Comparison of ENCODE assay signal across 17 mouse cellular contexts in genomic region chr1:162083354-162083753, GRCm38 (mm10).
DNase-seq lines count a peak whose midpoint lies in the region; ATAC-seq and TF ChIP-seq lines count a peak whose summit lies in the region.
"Had no signal": no experiment of that assay in that cellular context is flagged by ENCODE, and none has a peak within 500 bp of the region (broad histone marks: within the 10 kb centered on the region; RNA-seq: fewer than 3 reads in every experiment).

No protein-coding gene starts in this region.

- intact Hi-C loops in heart, postnatal 25 days (cut with DNase I), result no loop called here

- H3K9ac ChIP-seq in heart, embryonic 11.5 days (ENCODE audit: low read depth, low read length), result no peak overlapping the region
- H3K9ac ChIP-seq in lung, embryonic 14.5 days, result no peak overlapping the region
- H3K9ac ChIP-seq: forebrain, postnatal 0 days; liver, postnatal 0 days; midbrain, embryonic 15.5 days had no signal

- H3K9me3 ChIP-seq in heart, embryonic 11.5 days (replicated peaks; ENCODE audit: control insufficient read depth, low read length), result no peaks in the 10 kb centered on the region
- no peaks in the 10 kb centered on the region for H3K9me3 ChIP-seq in lung, embryonic 14.5 days (ENCODE audit: low read depth, low read length)
- no peaks in the 10 kb centered on the region for H3K9me3 ChIP-seq in limb, embryonic 10.5 days (replicated peaks)
- H3K9me3 ChIP-seq: midbrain, embryonic 15.5 days had no signal

- no peaks in the 10 kb centered on the region for H3K27me3 ChIP-seq in heart, embryonic 11.5 days (ENCODE audit: control insufficient read depth, insufficient read depth, low read length)
- H3K27me3 ChIP-seq in lung, embryonic 14.5 days (ENCODE audit: insufficient read depth, low read length), result no peaks in the 10 kb centered on the region
- no peaks in the 10 kb centered on the region for H3K27me3 ChIP-seq in limb, embryonic 10.5 days (ENCODE audit: low read depth, poor library complexity, severe bottlenecking)
- H3K27me3 ChIP-seq: midbrain, embryonic 15.5 days had no signal

- no peak overlapping the region for H3K4me3 ChIP-seq in heart, embryonic 11.5 days (ENCODE audit: low read depth, low read length)
- H3K4me3 ChIP-seq in lung, embryonic 14.5 days (ENCODE audit: low read depth, low read length), result no peak overlapping the region
- H3K4me3 ChIP-seq in limb, embryonic 10.5 days, result no peak overlapping the region
- H3K4me3 ChIP-seq: gastrocnemius, adult 2 months; midbrain, embryonic 15.5 days had no signal

- no peak for TF ChIP-seq CTCF in lung, embryonic 14.5 days (IDR thresholded peaks at IDR 0.05; ENCODE audit: low read depth)

- peak overlapping the region; percentile 35; the same call in 1 of the 2 replicates for H3K27ac ChIP-seq in heart, embryonic 11.5 days (ENCODE audit: low read depth, low read length)
- peak overlapping the region; percentile 88 for H3K27ac ChIP-seq in lung, embryonic 14.5 days (ENCODE audit: low read depth)
- peak overlapping the region; percentile 70; the same call in 1 of the 2 replicates for H3K27ac ChIP-seq in limb, embryonic 10.5 days
- H3K27ac ChIP-seq: gastrocnemius, adult 2 months; midbrain, embryonic 15.5 days had no signal

- H3K4me2 ChIP-seq in heart, embryonic 11.5 days, result no peak overlapping the region
- H3K4me2 ChIP-seq in lung, embryonic 14.5 days, result no peak overlapping the region
- H3K4me2 ChIP-seq: midbrain, embryonic 15.5 days had no signal

- H3K4me1 ChIP-seq in heart, embryonic 11.5 days (ENCODE audit: control insufficient read depth, insufficient read depth, low read length), result peaks cover 4% of the 10 kb centered on the region; the same call in 1 of the 2 replicates
- H3K4me1 ChIP-seq in lung, embryonic 14.5 days (ENCODE audit: insufficient read depth), result peaks cover 17% of the 10 kb centered on the region
- H3K4me1 ChIP-seq in limb, embryonic 10.5 days, result peaks cover 21% of the 10 kb centered on the region
- H3K4me1 ChIP-seq: midbrain, embryonic 15.5 days had no signal

- 41% methylated on average over 2 of the region's 2 CpGs for WGBS in heart, embryonic 11.5 days (ENCODE audit: insufficient replicate concordance)
- 41% methylated on average over 2 of the region's 2 CpGs for WGBS in lung, embryonic 14.5 days
- WGBS in limb, embryonic 10.5 days, result 80% methylated on average over 2 of the region's 2 CpGs

- ATAC-seq in heart, embryonic 11.5 days (replicated peaks; ENCODE audit: insufficient number of reproducible peaks, low FRiP score, low TSS enrichment), result no peak
- no peak for ATAC-seq in lung, embryonic 14.5 days (ENCODE audit: insufficient read depth)
- no peak for ATAC-seq in megakaryocyte, adult 5-6 weeks (ENCODE audit: poor library complexity, severe bottlenecking)
- ATAC-seq: inflammation-experienced regulatory T-cells, adult 6 months; liver, postnatal 0 days; midbrain, embryonic 15.5 days had no signal

- no peaks in the 10 kb centered on the region for H3K36me3 ChIP-seq in heart, embryonic 11.5 days (ENCODE audit: control insufficient read depth, insufficient read depth, low read length)
- no peaks in the 10 kb centered on the region for H3K36me3 ChIP-seq in lung, embryonic 14.5 days (ENCODE audit: insufficient read depth)
- H3K36me3 ChIP-seq in limb, embryonic 10.5 days, result no peaks in the 10 kb centered on the region
- H3K36me3 ChIP-seq: midbrain, embryonic 15.5 days had no signal

- DNase-seq in heart, postnatal 25 days (ENCODE audit: low spot score), result no peak
- no peak for DNase-seq in lung, embryonic 14.5 days
- no peak for DNase-seq in lung, postnatal 14 days
- no peak for DNase-seq in limb, embryonic 10.5 days (ENCODE audit: low spot score)
- no peak for DNase-seq in frontal cortex, postnatal 10 days (ENCODE audit: low spot score in 2 of 2)
- no peak for DNase-seq in right cerebral cortex, adult 18-20 months
- DNase-seq: embryo, embryonic 11 days; gastrocnemius, adult 2 months; kidney, postnatal 14 days; layer of hippocampus, adult 9-11 months; liver, postnatal 0 days; thymus, postnatal 14 days had no signal

Comparison
In these comparisons a context has a peak if more than half of its experiments do, and no peak if none do; other contexts are left out.
1. H3K27ac ChIP-seq: peak in every context shown above with its lines; median percentile 88 in lung, embryonic 14.5 days; 70 in limb, embryonic 10.5 days; 35 in heart, embryonic 11.5 days.